Mouse (Mus musculus) stomach, embryonic 15.5 days (tissue): Measurements from ENCODE around the gene Ttc7b. TPM values are rescaled to one million over a fixed set of nuclear protein-coding genes. Genes with fewer than 3 reads are reported as not detected.

Source experiments
- ATAC-seq: fragments of 200-750 bp; cut with Nextera tagmentation; 2 replicates; pipeline ENCODE4 v1.8.0; 2017; ENCODE audit warnings: low read depth, moderate number of reproducible peaks, moderate TSS enrichment; ENCODE audit not compliant: insufficient read depth, low FRiP score
- H3K27ac ChIP-seq: fragments of 300-500 bp; sonication (generic); 2 replicates; pipeline ENCODE4 v1.5.1; 2015; ENCODE audit warnings: mild to moderate bottlenecking, inconsistent platforms
- H3K27me3 ChIP-seq: fragments of 300-500 bp; sonication (generic); replicated peaks from 2 replicates; pipeline ENCODE4 v1.6.1; 2015; ENCODE audit warnings: inconsistent platforms
- H3K36me3 ChIP-seq: fragments of 300-500 bp; sonication (generic); 2 replicates; pipeline ENCODE4 v1.6.1; 2015; ENCODE audit warnings: inconsistent platforms
- H3K4me1 ChIP-seq: fragments of 300-500 bp; sonication (generic); 2 replicates; pipeline ENCODE4 v1.6.1; 2015; ENCODE audit warnings: inconsistent platforms
- H3K4me2 ChIP-seq: fragments of 300-500 bp; sonication (generic); 2 replicates; pipeline ENCODE4 v1.6.1; 2015; ENCODE audit warnings: mild to moderate bottlenecking, inconsistent platforms
- H3K4me3 ChIP-seq: fragments of 300-500 bp; sonication (generic); replicated peaks from 2 replicates; pipeline ENCODE4 v1.5.1; 2015; ENCODE audit warnings: inconsistent platforms
- H3K9ac ChIP-seq: fragments of 300-500 bp; sonication (generic); 2 replicates; pipeline ENCODE4 v1.6.1; 2015; ENCODE audit warnings: inconsistent platforms
- H3K9me3 ChIP-seq: fragments of 300-500 bp; sonication (generic); 2 replicates; pipeline ENCODE4 v1.6.1; 2016; ENCODE audit warnings: inconsistent platforms
- WGBS: fragments of 180-500 bp; shearing (Covaris S2); methylation state at CpG from one replicate; pipeline ENCODE4 v1.1.7; 2015; 5-methylcytosine and 5-hydroxymethylcytosine counted together
- polyA plus RNA-seq: library from polyadenylated mRNA; unstranded; fragments of >200 nt; fragmentation: Nextera tagmentation; extraction: Ambion mirVana; gene quantifications from 2 replicates; pipeline ENCODE4 v1.2.1, GENCODE M21; 2015

Gene Ttc7b
- polyA plus RNA-seq, 1 experiment from 2014 or later, result 5.4 TPM

DNA sequence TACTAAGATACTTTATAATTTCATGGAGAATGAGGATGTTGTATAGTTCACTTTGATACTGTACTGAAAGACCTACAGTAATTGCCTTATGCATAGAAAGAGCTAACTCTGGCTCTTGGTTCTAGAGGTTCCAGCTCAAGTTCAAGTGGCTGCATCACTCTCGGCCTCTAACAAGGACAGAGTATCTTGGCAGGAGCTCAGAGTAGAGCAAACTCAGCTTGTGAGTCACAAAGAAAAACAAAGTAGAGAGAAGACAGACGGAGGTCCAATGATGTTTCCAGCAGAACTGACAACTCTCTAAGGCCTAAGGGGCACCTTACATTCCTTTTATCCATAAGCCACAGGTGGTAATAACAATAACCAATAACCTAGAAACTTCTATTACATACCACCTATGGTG, 150.8 kb downstream of the Ttc7b start:
- ATAC-seq, result no peak
- H3K27me3 ChIP-seq, result no peaks in the 10 kb centered on the region
- no peaks in the 10 kb centered on the region for H3K4me1 ChIP-seq
- no peak overlapping the region for H3K9ac ChIP-seq
- H3K36me3 ChIP-seq, result peaks cover 19% of the 10 kb centered on the region; the same call in 1 of the 2 replicates
- H3K27ac ChIP-seq, result no peak overlapping the region
- 91% methylated on average over 2 of the region's 2 CpGs for WGBS
- H3K4me3 ChIP-seq, result no peak overlapping the region
- no peak overlapping the region for H3K4me2 ChIP-seq
- no peaks in the 10 kb centered on the region for H3K9me3 ChIP-seq

DNA sequence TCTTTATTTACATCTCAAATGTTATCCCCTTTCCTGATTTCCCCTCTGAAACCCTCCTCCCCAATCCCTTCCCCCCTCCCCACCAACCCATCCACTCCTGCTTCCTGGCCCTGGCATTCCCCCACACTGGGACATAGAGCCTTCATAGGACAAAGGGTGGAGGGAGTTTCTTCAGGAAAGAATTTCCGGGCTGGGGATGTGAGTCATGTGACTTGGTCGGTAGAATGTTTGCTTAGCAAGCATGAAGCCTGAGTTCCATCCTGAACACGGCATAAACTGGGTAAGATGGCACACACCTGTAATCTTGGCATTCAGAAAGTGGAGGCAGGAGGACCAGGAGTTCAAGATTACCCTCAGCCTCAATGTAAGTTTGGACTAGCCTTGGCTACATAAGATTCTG, 151.4 kb downstream of the Ttc7b start:
- Histone ChIP-seq H3K4me2 (no peak overlapping the region), H3K27me3 (no peaks in the 10 kb centered on the region), H3K27ac (no peak overlapping the region), H3K9me3 (no peaks in the 10 kb centered on the region), H3K4me3 (no peak overlapping the region), H3K4me1 (no peaks in the 10 kb centered on the region), H3K9ac (no peak overlapping the region), H3K36me3 (peaks cover 19% of the 10 kb centered on the region; the same call in 1 of the 2 replicates)
- 37% methylated on average over 3 of the region's 3 CpGs for WGBS
- ATAC-seq, result no peak

DNA sequence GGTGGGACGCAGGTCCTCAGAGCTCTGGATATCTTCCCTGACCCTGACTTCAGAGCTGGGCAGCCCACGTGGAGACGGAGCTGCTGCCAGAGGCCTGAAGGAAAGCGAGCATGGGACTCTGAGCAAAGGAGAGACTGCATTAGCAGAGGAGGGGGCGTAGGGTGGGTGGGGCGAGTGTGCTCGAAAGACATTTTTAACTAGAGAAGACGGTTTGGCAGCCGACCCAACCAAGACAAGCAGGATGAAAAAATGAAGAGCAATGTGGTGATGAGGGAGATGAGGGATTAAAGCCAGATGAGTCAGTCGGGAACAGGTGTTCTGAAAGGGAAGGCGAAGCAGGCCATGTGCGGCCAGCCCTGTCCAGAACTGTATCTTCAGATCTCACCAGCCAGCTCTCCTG, 159.3 kb downstream of the Ttc7b start:
- ATAC-seq, result no peak; the same call in 1 of the 2 replicates
- Histone ChIP-seq H3K9ac (no peak overlapping the region), H3K4me1 (no peaks in the 10 kb centered on the region), H3K27me3 (no peaks in the 10 kb centered on the region), H3K4me3 (no peak overlapping the region), H3K27ac (no peak overlapping the region), H3K9me3 (no peaks in the 10 kb centered on the region), H3K4me2 (no peak overlapping the region), H3K36me3 (peaks cover 3% of the 10 kb centered on the region; the same call in 1 of the 2 replicates)
- WGBS, result 67% methylated on average over 12 of the region's 12 CpGs

DNA sequence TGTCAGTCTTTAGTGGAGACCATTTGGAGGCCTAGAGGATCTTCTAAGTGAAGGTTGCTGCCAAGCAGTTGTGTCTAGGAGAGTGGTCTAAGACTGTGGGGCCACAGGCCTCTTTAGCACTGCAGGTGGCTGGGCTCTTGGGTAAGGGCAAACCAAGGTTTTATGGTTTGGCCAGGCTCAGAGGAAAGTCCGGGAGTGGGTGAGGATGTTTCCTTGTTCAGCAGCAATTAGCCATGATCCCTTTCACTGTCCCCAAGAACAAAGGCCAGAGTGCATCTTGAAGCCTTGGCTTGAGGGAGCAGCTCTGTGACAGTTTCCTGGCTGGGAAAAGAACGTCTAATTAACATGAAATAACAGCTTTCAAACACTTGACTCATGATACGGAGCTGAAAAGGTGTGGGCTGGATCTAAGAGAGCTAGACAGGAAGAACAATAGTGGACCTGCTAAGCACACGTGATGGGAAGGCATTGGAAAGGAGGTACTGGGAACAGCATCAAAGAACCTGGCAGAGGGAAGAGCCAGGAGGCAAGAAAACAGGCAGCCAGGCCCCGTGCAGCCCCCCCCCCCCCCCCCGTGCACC, 162.5 kb downstream of the Ttc7b start:
- ATAC-seq, result no peak
- no peaks in the 10 kb centered on the region for H3K27me3 ChIP-seq
- no peak overlapping the region for H3K27ac ChIP-seq
- H3K4me1 ChIP-seq, result no peaks in the 10 kb centered on the region
- no peaks in the 10 kb centered on the region; the same call in 1 of the 2 replicates for H3K36me3 ChIP-seq
- no peaks in the 10 kb centered on the region for H3K9me3 ChIP-seq
- no peak overlapping the region for H3K4me3 ChIP-seq
- WGBS, result 76% methylated on average over 5 of the region's 6 CpGs
- H3K9ac ChIP-seq, result no peak overlapping the region
- H3K4me2 ChIP-seq, result no peak overlapping the region

DNA sequence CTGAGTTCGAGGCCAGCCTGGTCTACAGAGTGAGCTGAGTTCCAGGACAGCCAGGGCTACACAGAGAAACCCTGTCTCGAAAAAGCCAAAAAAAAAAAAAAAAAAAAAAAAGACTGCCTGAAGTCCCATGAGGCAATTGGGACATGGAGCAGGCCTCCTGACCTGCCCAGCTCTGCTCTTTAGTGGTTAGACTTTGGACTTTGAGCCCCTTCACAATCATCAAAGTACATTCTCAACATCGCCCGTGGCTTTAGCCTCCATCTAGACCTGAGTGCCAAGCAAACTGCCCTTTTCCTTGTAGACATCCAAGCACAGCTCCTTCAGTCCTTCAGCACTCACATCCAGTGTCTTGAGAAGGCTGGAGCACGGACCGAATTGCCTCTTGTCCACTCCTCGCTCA, 164.2 kb downstream of the Ttc7b start:
- no peak overlapping the region for H3K9ac ChIP-seq
- WGBS, result 91% methylated on average over 7 of the region's 7 CpGs
- no peaks in the 10 kb centered on the region for H3K4me1 ChIP-seq
- H3K4me2 ChIP-seq, result no peak overlapping the region
- H3K27ac ChIP-seq, result no peak overlapping the region
- H3K9me3 ChIP-seq, result no peaks in the 10 kb centered on the region
- H3K4me3 ChIP-seq, result no peak overlapping the region
- no peaks in the 10 kb centered on the region; the same call in 1 of the 2 replicates for H3K36me3 ChIP-seq
- H3K27me3 ChIP-seq, result no peaks in the 10 kb centered on the region
- no peak for ATAC-seq

DNA sequence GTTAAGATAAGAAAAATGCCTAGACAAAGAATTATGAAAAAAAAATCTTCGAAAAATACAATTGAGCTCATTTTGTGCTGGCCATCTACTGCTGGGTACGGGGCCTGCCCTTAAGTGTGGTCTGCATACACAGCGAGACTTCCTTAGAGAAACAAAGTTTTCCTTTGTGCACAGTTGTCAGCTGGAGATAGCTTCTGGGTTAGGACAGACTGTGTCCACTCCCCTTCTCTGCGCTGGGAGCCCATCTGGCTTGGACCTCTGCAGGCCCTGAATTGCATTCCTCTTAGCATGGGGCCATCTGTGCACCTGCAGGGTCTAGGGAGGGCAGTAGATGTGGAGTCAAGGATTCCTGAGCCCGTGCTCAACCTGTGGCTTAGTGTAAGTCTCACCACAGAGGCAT, 165.1 kb downstream of the Ttc7b start:
- 79% methylated on average over 5 of the region's 5 CpGs for WGBS
- H3K4me3 ChIP-seq, result no peak overlapping the region
- H3K36me3 ChIP-seq, result no peaks in the 10 kb centered on the region; the same call in 1 of the 2 replicates
- no peaks in the 10 kb centered on the region for H3K27me3 ChIP-seq
- no peaks in the 10 kb centered on the region for H3K4me1 ChIP-seq
- H3K27ac ChIP-seq, result no peak overlapping the region
- H3K9me3 ChIP-seq, result no peaks in the 10 kb centered on the region
- H3K4me2 ChIP-seq, result no peak overlapping the region
- ATAC-seq, result no peak
- no peak overlapping the region for H3K9ac ChIP-seq

DNA sequence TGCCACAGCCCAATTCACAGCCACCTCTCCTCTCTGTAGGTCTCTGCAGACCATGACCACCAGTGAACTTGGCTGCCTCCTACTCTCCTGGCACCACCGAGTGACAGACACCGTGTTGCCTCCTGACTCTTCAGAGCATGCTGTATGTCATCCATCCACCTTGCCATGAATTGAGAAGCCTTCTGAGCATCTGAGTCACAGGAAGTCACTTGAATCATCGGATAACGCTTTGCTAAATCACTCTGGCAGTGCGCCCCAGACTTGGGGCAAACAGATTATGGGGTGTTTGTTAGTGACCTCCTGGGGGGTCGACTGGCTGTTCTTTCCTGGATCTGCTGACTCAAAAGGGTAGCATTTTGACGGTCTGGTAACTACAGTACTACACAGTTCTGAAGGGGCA, 166.7 kb downstream of the Ttc7b start:
- Histone ChIP-seq H3K4me1 (no peaks in the 10 kb centered on the region), H3K36me3 (no peaks in the 10 kb centered on the region; the same call in 1 of the 2 replicates), H3K27ac (no peak overlapping the region), H3K4me2 (no peak overlapping the region), H3K27me3 (no peaks in the 10 kb centered on the region), H3K9me3 (no peaks in the 10 kb centered on the region), H3K4me3 (no peak overlapping the region), H3K9ac (no peak overlapping the region)
- WGBS, result 65% methylated on average over 7 of the region's 7 CpGs
- ATAC-seq, result no peak

DNA sequence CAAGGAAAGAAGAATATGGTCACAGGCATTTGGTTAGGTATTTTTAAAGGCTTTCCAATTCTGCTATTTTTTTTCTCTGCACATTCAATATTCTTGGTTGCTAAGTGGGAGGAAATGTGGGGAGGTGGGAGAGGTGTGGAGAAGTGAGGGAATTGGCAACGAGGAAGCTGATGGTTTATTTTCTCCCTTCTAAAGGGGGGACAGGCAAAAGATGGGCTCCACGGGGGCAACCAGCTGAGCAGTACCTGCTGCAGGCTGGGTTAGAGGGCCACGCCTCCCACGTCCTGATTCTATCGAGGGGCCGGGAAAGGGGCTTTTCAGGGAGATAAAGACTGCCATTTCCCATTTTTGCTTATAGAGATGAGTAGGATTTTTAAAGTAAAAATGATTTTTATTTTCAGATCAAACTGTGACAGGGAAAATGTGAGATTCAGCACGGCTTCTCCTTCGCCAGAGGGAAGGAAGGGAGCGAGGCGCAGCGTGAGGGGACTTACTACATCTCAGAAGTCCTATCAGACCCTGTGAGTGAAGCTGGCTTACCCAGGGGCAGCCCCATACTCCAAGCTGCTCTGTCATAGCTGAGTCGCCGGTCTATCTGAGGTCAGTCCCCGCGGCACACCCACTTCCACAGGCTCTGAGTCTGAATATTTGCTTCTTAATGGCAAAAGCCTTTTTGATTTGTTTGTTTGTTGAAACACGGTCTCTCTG, 167.4 kb downstream of the Ttc7b start:
- 76% methylated on average over 16 of the region's 16 CpGs for WGBS
- no peak overlapping the region for H3K9ac ChIP-seq
- no peak overlapping the region for H3K4me3 ChIP-seq
- no peaks in the 10 kb centered on the region; the same call in 1 of the 2 replicates for H3K36me3 ChIP-seq
- no peak for ATAC-seq
- no peaks in the 10 kb centered on the region for H3K4me1 ChIP-seq
- H3K4me2 ChIP-seq, result no peak overlapping the region
- no peak overlapping the region for H3K27ac ChIP-seq
- no peaks in the 10 kb centered on the region for H3K9me3 ChIP-seq
- no peaks in the 10 kb centered on the region for H3K27me3 ChIP-seq

DNA sequence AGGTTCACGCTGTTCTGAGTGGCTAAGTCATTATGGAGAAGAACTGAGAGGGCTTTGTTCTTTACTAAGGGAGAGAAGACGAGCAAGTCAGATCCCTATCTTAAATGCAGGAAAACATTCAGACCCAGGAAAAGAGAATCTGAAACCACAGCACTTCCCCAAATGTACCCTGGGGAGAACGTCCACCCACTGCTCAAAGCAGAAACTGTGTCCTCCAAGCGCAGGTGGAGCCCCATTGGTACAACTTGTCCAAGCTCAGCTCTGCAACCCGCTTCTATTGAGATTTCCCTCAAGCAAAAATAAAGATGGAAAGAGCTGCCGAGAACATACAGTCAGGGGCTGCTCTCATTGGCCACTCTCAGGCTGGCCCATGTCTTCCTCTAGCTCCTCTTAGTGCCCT, 168.5 kb downstream of the Ttc7b start:
- Histone ChIP-seq H3K9me3 (no peaks in the 10 kb centered on the region), H3K4me3 (no peak overlapping the region), H3K9ac (no peak overlapping the region), H3K4me1 (no peaks in the 10 kb centered on the region), H3K27me3 (no peaks in the 10 kb centered on the region), H3K4me2 (no peak overlapping the region), H3K27ac (no peak overlapping the region), H3K36me3 (no peaks in the 10 kb centered on the region)
- ATAC-seq, result no peak
- WGBS, result 75% methylated on average over 6 of the region's 6 CpGs

DNA sequence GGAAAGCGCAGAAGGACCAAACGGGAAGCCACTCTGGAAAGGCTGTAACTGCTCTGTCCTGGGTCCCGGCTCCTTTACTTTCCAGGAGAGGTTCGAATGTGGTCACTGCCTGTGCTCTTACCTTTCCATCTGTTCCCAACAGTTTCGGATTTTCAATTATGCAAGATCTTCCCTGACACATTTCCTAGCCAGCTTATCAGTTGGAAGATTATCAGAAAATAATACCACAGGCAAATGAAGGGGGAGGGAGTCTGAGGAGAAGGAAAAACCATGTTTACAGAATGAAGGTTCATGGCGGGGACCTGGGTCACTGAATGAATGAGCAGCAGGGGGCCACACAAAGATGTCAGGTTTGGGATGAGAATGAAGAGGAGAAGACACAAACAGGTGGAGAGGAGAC, 177.1 kb downstream of the Ttc7b start:
- WGBS, result 63% methylated on average over 6 of the region's 6 CpGs
- Histone ChIP-seq H3K4me2 (no peak overlapping the region), H3K4me1 (no peaks in the 10 kb centered on the region), H3K36me3 (0 out of 2 replicates have a peak, but pooled peaks cover 2% of the 10 kb centered on the region), H3K9ac (no peak overlapping the region), H3K27ac (no peak overlapping the region), H3K27me3 (no peaks in the 10 kb centered on the region), H3K9me3 (no peaks in the 10 kb centered on the region), H3K4me3 (no peak overlapping the region)
- ATAC-seq, result no peak

DNA sequence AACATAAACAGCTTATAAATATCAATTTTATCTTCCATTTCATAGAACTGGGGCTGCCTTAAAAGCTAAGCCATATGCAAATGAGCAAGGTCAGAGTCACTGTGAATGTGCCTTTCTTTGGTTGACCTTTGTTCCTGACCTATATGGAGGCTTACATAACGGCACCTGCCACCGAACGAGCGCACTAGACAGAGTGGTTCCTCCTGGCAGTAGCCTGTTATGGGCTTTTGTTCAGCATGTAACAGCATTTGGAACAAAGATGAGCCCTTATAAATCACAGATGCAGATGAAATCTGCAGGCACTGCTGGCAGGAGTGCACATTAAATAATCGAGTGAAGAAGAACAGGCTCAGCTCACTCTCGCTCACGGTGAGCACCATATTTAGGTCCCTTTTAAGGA, 179.0 kb downstream of the Ttc7b start:
- Histone ChIP-seq H3K9ac (no peak overlapping the region), H3K27ac (no peak overlapping the region), H3K27me3 (no peaks in the 10 kb centered on the region), H3K9me3 (no peaks in the 10 kb centered on the region), H3K4me2 (no peak overlapping the region), H3K4me3 (no peak overlapping the region), H3K36me3 (0 out of 2 replicates have a peak, but pooled peaks cover 2% of the 10 kb centered on the region), H3K4me1 (no peaks in the 10 kb centered on the region)
- ATAC-seq, result no peak
- WGBS, result 59% methylated on average over 7 of the region's 7 CpGs

DNA sequence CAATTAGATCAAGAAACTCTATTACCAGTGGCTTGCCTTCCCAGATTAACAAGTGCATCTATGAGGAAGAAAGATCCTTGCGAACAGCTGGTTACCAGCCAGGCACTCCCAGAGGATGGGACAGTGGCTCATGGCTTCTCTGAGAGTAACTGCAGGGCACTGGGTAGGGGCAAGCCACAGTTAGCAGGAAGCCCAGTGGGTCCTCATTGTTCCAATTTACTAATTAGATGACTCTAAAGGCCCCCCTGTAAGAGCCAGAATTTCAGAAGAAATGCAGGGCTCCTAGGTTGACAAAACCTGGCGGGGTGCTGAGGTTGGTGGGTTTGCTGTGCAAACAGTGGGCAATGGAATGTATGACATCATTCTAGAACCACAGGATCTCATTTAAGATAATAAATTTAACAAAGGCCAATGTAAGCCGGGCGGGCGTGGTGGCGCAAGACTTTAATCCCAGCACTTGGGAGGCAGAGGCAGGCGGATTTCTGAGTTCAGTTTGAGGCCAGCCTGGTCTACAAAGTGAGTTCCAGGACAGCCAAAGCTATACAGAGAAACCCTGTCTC, 179.6 kb downstream of the Ttc7b start:
- WGBS, result 88% methylated on average over 7 of the region's 7 CpGs

More for the DNA sequence above, 179.6 kb downstream of the Ttc7b start:
- Histone ChIP-seq H3K36me3 (0 out of 2 replicates have a peak, but pooled peaks cover 2% of the 10 kb centered on the region), H3K4me2 (no peak overlapping the region), H3K9me3 (no peaks in the 10 kb centered on the region), H3K4me1 (no peaks in the 10 kb centered on the region), H3K27me3 (no peaks in the 10 kb centered on the region), H3K27ac (no peak overlapping the region), H3K4me3 (no peak overlapping the region), H3K9ac (no peak overlapping the region)
- no peak for ATAC-seq
